Mouse (Mus musculus): ENCODE measurements around the gene Crmp1.

DNA sequence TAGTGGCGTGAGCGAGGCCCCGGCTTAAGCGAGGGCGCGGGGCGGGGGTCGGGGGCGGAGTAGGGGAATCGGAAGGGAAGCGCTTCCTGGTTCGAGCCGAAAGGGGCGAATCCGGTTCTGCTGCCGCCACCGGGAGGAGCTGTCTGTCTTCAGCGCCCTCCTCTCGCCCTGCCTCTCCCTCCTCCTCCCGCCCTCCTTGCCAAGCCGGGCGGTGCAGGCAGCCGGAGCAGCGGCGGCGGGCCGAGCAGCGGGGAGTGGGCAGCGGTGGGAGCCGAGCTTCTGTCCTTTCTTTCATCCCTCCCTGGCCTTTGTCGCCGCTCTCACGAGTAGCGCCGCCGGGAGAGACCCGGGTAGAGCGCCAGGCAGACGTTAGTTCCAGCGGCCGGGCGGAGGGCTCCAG lies 3.9 kb downstream of the Crmp1 start:
- TF ChIP-seq EP300 (IDR thresholded peaks at IDR 0.05) = no peak
- peak; percentile 16; the same call in 1 of the 2 replicates for TF ChIP-seq CTCF (IDR thresholded peaks at IDR 0.05)
